Mouse (Mus musculus) lung, adult 2 months (tissue): ENCODE measurements around the gene Il6ra.

Experiments used
- CTCF ChIP-seq: fragments of 200-500 bp; IDR thresholded peaks from 2 replicates; pipeline ENCODE4 v1.5.1; 2011; ENCODE audit warnings: mild to moderate bottlenecking, low read length, control low read depth; ENCODE audit not compliant: insufficient read depth
- POLR2A ChIP-seq: fragments of 200-500 bp; IDR thresholded peaks from 2 replicates; pipeline ENCODE4 v1.6.1; 2011; ENCODE audit warnings: low read depth, mild to moderate bottlenecking, control low read depth, low read length, borderline replicate concordance; ENCODE audit errors: extremely low read depth

DNA sequence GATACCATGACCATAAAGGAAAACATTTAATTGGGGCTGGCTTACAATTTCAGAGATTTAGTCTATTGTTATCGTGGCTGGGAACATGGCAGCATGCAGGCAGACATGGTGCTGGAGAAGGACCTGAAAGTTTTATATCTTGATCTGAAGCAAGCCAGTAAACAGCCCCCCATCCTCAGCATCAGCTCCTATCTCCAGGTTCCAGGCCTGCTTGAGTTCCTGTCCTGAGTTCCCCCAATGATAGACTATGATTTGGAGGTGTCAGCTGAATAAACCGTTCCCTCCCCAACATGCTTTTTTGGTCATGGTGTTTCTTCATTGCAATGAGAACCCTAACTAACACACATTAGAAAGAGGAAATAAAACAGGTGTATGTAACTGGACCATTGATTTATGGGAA is 19.9 kb upstream of the Il6ra start:
- TF ChIP-seq CTCF (no peak), POLR2A (no peak)
